Mouse (Mus musculus) megakaryocyte-erythroid progenitor cell, adult 5-6 weeks (primary cell): ENCODE measurements around the gene Vasn. TPM values are rescaled to one million over a fixed set of nuclear protein-coding genes. Genes with fewer than 3 reads are reported as not detected.

Experiments used
- ATAC-seq: replicated peaks from 2 replicates; pipeline ENCODE4 v1.8.0; 2016; ENCODE audit warnings: mild to moderate bottlenecking, inconsistent platforms; ENCODE audit not compliant: severe bottlenecking, poor library complexity, low FRiP score, low TSS enrichment
- total RNA-seq, 2 experiments: library from RNA; stranded (forward) in 1 of 2; stranded (reverse) in 1 of 2; fragments of 200-1000, 215-1000 nt in 1 of 2; fragments of >200 nt in 1 of 2; fragmentation: Nextera tagmentation in 1 of 2; gene quantifications; 2 replicates each; pipeline ENCODE4 v1.2.3; 2014 to 2017

Vasn gene
- total RNA-seq (2014; fragmentation: Nextera tagmentation) (not detected in 2 replicates), total RNA-seq (2017) (0.38 and 0.65 TPM in 2 replicates)

GRCm38 (mm10) chr16:4639831-4640237 is at the start of gene Vasn, which contains the start of gene Dnaja3:
Gene Vasn, plus strand, starts transcription at chr16:4639941.
Gene Dnaja3, plus strand, starts transcription at chr16:4639989.
- peak; percentile 84 for ATAC-seq

GRCm38 (mm10) chr16:4590236-4590635 is 49.5 kb upstream of the Vasn start:
- no peak for ATAC-seq

GRCm38 (mm10) chr16:4592909-4593875 is 46.5 kb upstream of the Vasn start:
- 0 out of 2 replicates have a peak, but pooled peaks have one; percentile 39 for ATAC-seq

GRCm38 (mm10) chr16:4593971-4594813 is 45.5 kb upstream of the Vasn start, which contains the start of gene Glis2:
Gene Glis2, plus strand, starts transcription at chr16:4594713.
- ATAC-seq, result no peak

GRCm38 (mm10) chr16:4594814-4595526 is 44.8 kb upstream of the Vasn start:
- ATAC-seq, result 0 out of 2 replicates have a peak, but pooled peaks have one; percentile 6

GRCm38 (mm10) chr16:4595527-4595963 is 44.2 kb upstream of the Vasn start:
- ATAC-seq, result no peak

- ATAC-seq, result no peak
These were observed 43.5 kb upstream of the Vasn start for GRCm38 (mm10) chr16:4596141-4596728.

GRCm38 (mm10) chr16:4596836-4597235 is 42.9 kb upstream of the Vasn start:
- ATAC-seq, result no peak

- no peak for ATAC-seq
These were observed 42.4 kb upstream of the Vasn start for GRCm38 (mm10) chr16:4597296-4597695.

- no peak for ATAC-seq
These were observed 41.7 kb upstream of the Vasn start for GRCm38 (mm10) chr16:4598041-4598440.

GRCm38 (mm10) chr16:4598891-4599543 is 40.7 kb upstream of the Vasn start:
- no peak for ATAC-seq

GRCm38 (mm10) chr16:4599616-4600015 is 40.1 kb upstream of the Vasn start:
- no peak for ATAC-seq

GRCm38 (mm10) chr16:4600701-4601310 is 38.9 kb upstream of the Vasn start:
- ATAC-seq, result no peak

GRCm38 (mm10) chr16:4602189-4602588 is 37.6 kb upstream of the Vasn start:
- no peak for ATAC-seq

- ATAC-seq, result no peak
These were observed 36.8 kb upstream of the Vasn start for GRCm38 (mm10) chr16:4602766-4603452.

- no peak for ATAC-seq
These were observed 36.3 kb upstream of the Vasn start for GRCm38 (mm10) chr16:4603453-4603837.

GRCm38 (mm10) chr16:4604293-4604837 is 35.4 kb upstream of the Vasn start:
- ATAC-seq, result no peak
